Mouse (Mus musculus) erythroblast, adult 5-6 weeks (primary cell): ENCODE results near the gene Vma21. TPM values are rescaled to one million over a fixed set of nuclear protein-coding genes. Genes with fewer than 3 reads are reported as not detected.

Experiments used
- ATAC-seq: replicated peaks from 2 replicates; pipeline ENCODE4 v1.8.0; 2016; ENCODE audit warnings: moderate number of reproducible peaks, mild to moderate bottlenecking, moderate TSS enrichment, inconsistent platforms; ENCODE audit not compliant: poor library complexity, low FRiP score, severe bottlenecking
- total RNA-seq, 2 experiments: library from RNA; stranded (forward) in 1 of 2; stranded (reverse) in 1 of 2; fragments of 150-400 nt in 1 of 2; fragments of 200-764, 138-1000 nt in 1 of 2; gene quantifications; 2 replicates each; pipeline versions ENCODE4 v1.2.3 to v1.2.4; 2015 to 2017; ENCODE audit warnings: low replicate concordance in 2 of 2

Vma21 gene
- total RNA-seq (2015; ENCODE audit: low replicate concordance): 10.0 and 23.2 TPM in 2 replicates
- total RNA-seq (2017; ENCODE audit: low replicate concordance): 2.5 and 3.8 TPM in 2 replicates

GRCm38 (mm10) chrX:71815631-71816345, at the start of gene Vma21:
Gene Vma21, plus strand, starts transcription at chrX:71815924.
- ATAC-seq: 0 out of 2 replicates have a peak, but pooled peaks have one; percentile 20

GRCm38 (mm10) chrX:71767909-71768308, 47.8 kb upstream of the Vma21 start:
- ATAC-seq: no peak

DNA sequence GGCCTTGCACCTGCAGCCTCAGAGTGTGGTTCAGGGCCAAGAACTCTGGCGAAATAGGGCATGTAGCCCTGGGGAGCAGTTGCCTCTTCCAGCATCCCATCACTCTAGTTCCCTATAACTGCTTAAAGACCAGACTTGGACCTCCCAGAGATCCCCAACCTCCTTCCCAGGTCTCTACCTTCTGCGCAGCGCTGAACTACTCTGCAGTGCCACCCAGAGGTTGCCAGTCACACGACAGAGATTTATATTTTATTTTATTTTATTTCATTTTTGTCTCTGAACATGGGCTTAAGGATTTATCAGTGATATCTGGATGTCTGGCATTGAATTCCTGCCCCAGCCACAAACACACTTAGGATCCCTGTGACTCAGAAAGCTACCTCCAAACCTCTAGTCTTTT, 24.6 kb upstream of the Vma21 start:
- no peak for ATAC-seq

DNA sequence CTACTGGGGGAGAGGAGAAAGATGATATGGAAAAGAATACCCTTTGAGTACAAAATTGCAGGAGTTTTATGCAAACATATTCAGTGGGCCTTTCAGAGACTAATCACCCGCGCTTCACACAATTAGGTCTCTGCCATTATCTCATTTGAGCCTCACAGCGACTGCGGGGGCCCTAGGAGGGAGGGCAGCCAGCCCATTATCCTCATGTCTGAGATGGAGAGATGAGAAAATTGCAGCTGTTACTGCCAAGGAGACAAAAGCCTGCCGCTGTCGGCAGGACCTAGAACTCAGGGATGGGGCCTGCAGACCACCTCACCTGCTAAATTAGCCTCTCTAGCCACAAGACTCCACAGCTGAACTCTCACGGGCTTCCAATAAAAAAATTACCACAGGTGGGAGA, 18.0 kb upstream of the Vma21 start:
- no peak for ATAC-seq

DNA sequence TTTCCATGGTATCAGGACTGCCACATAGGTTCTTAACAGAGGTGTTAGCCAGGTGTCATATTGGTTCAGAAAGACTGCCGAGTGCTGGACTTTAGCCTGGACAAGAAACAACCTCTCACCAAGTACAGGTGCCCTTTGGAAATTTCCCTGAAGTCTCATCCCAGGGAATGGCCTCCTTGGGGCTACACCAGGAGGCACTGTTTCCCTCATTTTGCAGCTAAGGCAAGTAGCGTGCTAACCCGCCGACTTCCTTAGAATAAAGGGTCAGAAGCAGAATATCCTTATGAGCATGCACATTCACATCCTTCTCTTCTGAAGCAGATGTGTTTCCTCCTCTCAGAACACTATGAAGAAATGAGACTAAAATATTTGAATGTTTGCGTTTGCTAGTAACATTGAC, 16.8 kb upstream of the Vma21 start:
- no peak for ATAC-seq

- no peak for ATAC-seq
These were observed 3.5 kb upstream of the Vma21 start for GRCm38 (mm10) chrX:71811966-71812835.

- peak; percentile 89 for ATAC-seq
These were observed 705 bp downstream of the Vma21 start for GRCm38 (mm10) chrX:71816401-71816857.

DNA sequence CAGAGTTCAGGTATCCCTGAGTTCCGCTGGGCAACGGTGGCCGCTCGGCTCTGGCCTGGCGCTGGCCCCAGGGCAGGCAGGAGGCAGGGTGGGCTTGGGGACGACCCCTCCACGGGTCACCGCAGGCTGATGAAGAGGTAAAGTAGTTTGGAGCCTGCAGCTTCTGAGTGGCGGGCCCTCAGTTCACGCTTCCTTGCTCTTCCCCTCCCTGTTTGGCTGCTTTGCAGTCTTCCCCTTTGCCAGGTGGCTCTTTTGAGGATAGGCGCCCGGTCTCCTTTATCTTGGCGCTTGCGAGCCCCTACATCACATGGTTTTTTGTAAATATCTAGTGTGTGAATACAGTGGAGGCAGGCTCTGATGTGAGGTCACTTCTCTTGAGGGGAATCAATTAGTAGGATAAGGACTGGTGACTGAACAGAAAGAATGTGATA, 1.2 kb downstream of the Vma21 start:
- ATAC-seq: 0 out of 2 replicates have a peak, but pooled peaks have one; percentile 41

DNA sequence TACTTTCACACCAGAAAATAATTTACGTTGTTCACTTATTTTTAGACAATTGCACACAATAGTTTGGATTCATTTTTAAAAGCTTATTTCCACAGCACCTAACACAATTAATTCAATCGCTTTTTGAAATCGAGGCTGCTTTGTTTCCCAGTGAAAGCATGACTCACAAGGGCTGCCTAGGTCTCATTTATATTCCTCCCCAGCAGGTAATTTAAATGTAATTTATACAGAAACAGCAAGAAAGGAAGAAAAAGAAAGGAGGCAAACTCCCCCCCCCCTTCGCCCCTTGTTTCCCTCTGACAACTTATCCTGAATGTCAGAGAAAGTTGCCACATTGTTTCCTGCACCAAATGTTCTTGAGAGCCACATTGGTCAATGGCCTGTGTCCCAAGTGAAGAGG, 23.2 kb downstream of the Vma21 start:
- ATAC-seq: no peak

- ATAC-seq: no peak
These were observed 31.0 kb downstream of the Vma21 start for GRCm38 (mm10) chrX:71846696-71847095.

GRCm38 (mm10) chrX:71853798-71854197, 38.1 kb downstream of the Vma21 start:
- no peak for ATAC-seq

Other genes with a start within 250 kb of the Vma21 start
- not detected in 2 replicates for gene Gpr50, start 152.3 kb upstream of the Vma21 start, total RNA-seq (2015; ENCODE audit: low replicate concordance)
- gene Gpr50, start 152.3 kb upstream of the Vma21 start, total RNA-seq (2017; ENCODE audit: low replicate concordance): 0.56 TPM in 1 of 2 replicates, not detected in the other
- gene Gm1141, start 105.1 kb downstream of the Vma21 start, total RNA-seq (2015; ENCODE audit: low replicate concordance): not detected in 2 replicates
- 0.51 TPM in 1 of 2 replicates, not detected in the other for gene Gm1141, start 105.1 kb downstream of the Vma21 start, total RNA-seq (2017; ENCODE audit: low replicate concordance)
- gene Prrg3, start 146.7 kb downstream of the Vma21 start, total RNA-seq (2015; ENCODE audit: low replicate concordance): not detected in 2 replicates
- gene Prrg3, start 146.7 kb downstream of the Vma21 start, total RNA-seq (2017; ENCODE audit: low replicate concordance): not detected in 2 replicates
- gene Fate1, start 157.1 kb downstream of the Vma21 start, total RNA-seq (2015; ENCODE audit: low replicate concordance): not detected in 2 replicates
- gene Fate1, start 157.1 kb downstream of the Vma21 start, total RNA-seq (2017; ENCODE audit: low replicate concordance): not detected in 2 replicates
- gene Cnga2, start 175.9 kb downstream of the Vma21 start, total RNA-seq (2015; ENCODE audit: low replicate concordance): not detected in 2 replicates
- gene Cnga2, start 175.9 kb downstream of the Vma21 start, total RNA-seq (2017; ENCODE audit: low replicate concordance): not detected in 2 replicates